Mouse (Mus musculus): ENCODE data around the gene AI837181.

The AI837181 gene

GRCm38 (mm10) chr19:5447515-5448353 lies 22.8 kb downstream of the AI837181 start, which contains the start of gene Fosl1:
Gene Fosl1 (plus strand): TSS chr19:5447547.
- no peak for DNase-seq

- DNase-seq = no peak
These were observed 23.6 kb downstream of the AI837181 start for GRCm38 (mm10) chr19:5448354-5449150.

GRCm38 (mm10) chr19:5449673-5450072 lies 24.7 kb downstream of the AI837181 start:
- no peak for DNase-seq

GRCm38 (mm10) chr19:5451766-5452165 lies 26.8 kb downstream of the AI837181 start:
- no peak for DNase-seq

- no peak for DNase-seq
These were observed 30.1 kb downstream of the AI837181 start for GRCm38 (mm10) chr19:5455037-5455436.

- DNase-seq = no peak
These were observed 30.6 kb downstream of the AI837181 start for GRCm38 (mm10) chr19:5455568-5455967.

GRCm38 (mm10) chr19:5456241-5456921 lies 31.4 kb downstream of the AI837181 start:
- DNase-seq = no peak

- DNase-seq = peak; percentile 97
These were observed 32.2 kb downstream of the AI837181 start for GRCm38 (mm10) chr19:5456922-5457745.

- DNase-seq = no peak
These were observed 33.0 kb downstream of the AI837181 start, which contains the start of gene Ccdc85b for GRCm38 (mm10) chr19:5457746-5458442. Gene Ccdc85b (minus strand): TSS chr19:5457894.

- peak; percentile 81 for DNase-seq
These were observed 34.1 kb downstream of the AI837181 start for GRCm38 (mm10) chr19:5459019-5459418.

GRCm38 (mm10) chr19:5459896-5460295 lies 35.0 kb downstream of the AI837181 start:
- no peak for DNase-seq

- peak; percentile 82 for DNase-seq
These were observed 35.5 kb downstream of the AI837181 start, which contains the start of gene Fibp for GRCm38 (mm10) chr19:5460465-5460911. Gene Fibp (plus strand): TSS chr19:5460615.

GRCm38 (mm10) chr19:5461411-5461810 lies 36.5 kb downstream of the AI837181 start:
- no peak for DNase-seq

- no peak for DNase-seq
These were observed 38.3 kb downstream of the AI837181 start for GRCm38 (mm10) chr19:5463212-5463611.

GRCm38 (mm10) chr19:5463791-5464562 lies 39.0 kb downstream of the AI837181 start:
- DNase-seq = no peak

GRCm38 (mm10) chr19:5465037-5465436 lies 40.1 kb downstream of the AI837181 start:
- no peak for DNase-seq

- no peak for DNase-seq
These were observed 42.1 kb downstream of the AI837181 start for GRCm38 (mm10) chr19:5466916-5467500.

GRCm38 (mm10) chr19:5468374-5468773 lies 43.4 kb downstream of the AI837181 start, which contains the start of gene Ctsw:
Gene Ctsw (minus strand): TSS chr19:5468507.
- DNase-seq = no peak

GRCm38 (mm10) chr19:5471846-5472245 lies 46.9 kb downstream of the AI837181 start:
- no peak for DNase-seq

GRCm38 (mm10) chr19:5472857-5473256 lies 47.9 kb downstream of the AI837181 start:
- no peak for DNase-seq

Measured in layer of hippocampus, adult 9-11 months (tissue).